Mouse (Mus musculus) MEL (cell line): ENCODE data around the gene Pakap.

ENCODE experiments used
- CTCF ChIP-seq, 3 experiments: IDR thresholded peaks in 2 of 3; conservative IDR thresholded peaks in 1 of 3; 2 replicates each; pipeline ENCODE4 v1.5.1; 2011 to 2012; ENCODE audit warnings: low read length in 3 of 3, low read depth in 2 of 3, mild to moderate bottlenecking in 2 of 3, improper control_type of control experiment in 1 of 3, inconsistent platforms in 1 of 3, mixed read lengths in 1 of 3, moderate library complexity in 1 of 3; ENCODE audit not compliant: control insufficient read depth in 1 of 3, insufficient read depth in 1 of 3, poor library complexity in 1 of 3, severe bottlenecking in 1 of 3
- E2F4 ChIP-seq: IDR thresholded peaks from 2 replicates; pipeline ENCODE4 v1.6.1; 2011; ENCODE audit warnings: low read depth, low read length, improper control_type of control experiment, borderline replicate concordance
- GATA1 ChIP-seq: IDR thresholded peaks from 2 replicates; pipeline ENCODE4 v1.6.1; 2011; ENCODE audit warnings: low read depth, low read length, improper control_type of control experiment
- POLR2A ChIP-seq, 2 experiments: IDR thresholded peaks; 2 replicates each; pipeline ENCODE4 v1.6.1; 2011 to 2012; ENCODE audit warnings: low read length in 2 of 2, mild to moderate bottlenecking in 2 of 2, control low read depth in 1 of 2, improper control_type of control experiment in 1 of 2, low read depth in 1 of 2, moderate library complexity in 1 of 2; ENCODE audit not compliant: control insufficient read depth in 1 of 2, insufficient read depth in 1 of 2, poor library complexity in 1 of 2

GRCm38 (mm10) chr4:57821556-57822356 is 253.8 kb downstream of the Pakap start:
- TF ChIP-seq CTCF (IDR thresholded peaks at IDR 0.05 in 2 of 3, conservative IDR thresholded peaks at IDR 0.05 in 1 of 3; ENCODE audit: control insufficient read depth in 1 of 3, insufficient read depth in 1 of 3, low read depth in 2 of 3, low read length in 3 of 3, poor library complexity in 1 of 3, severe bottlenecking in 1 of 3) (no peak), E2F4 (no peak), GATA1 (no peak), POLR2A (IDR thresholded peaks at IDR 0.05; ENCODE audit: control insufficient read depth in 1 of 2, insufficient read depth in 1 of 2, low read depth in 1 of 2, low read length in 2 of 2, poor library complexity in 1 of 2) (no peak)
